Mouse (Mus musculus) neural tube, embryonic 11.5 days (tissue): ENCODE measurements around the gene Ankrd28. TPM values are rescaled to one million over a fixed set of nuclear protein-coding genes. Genes with fewer than 3 reads are reported as not detected.

Source experiments
- ATAC-seq: fragments of 200-750 bp; cut with Nextera tagmentation; 2 replicates; pipeline ENCODE4 v1.8.0; 2017; ENCODE audit warnings: moderate number of reproducible peaks, mild to moderate bottlenecking, moderate TSS enrichment, moderate library complexity; ENCODE audit not compliant: insufficient read depth, low FRiP score, low TSS enrichment
- DNase-seq: peaks from one replicate; pipeline ENCODE4 v3.0.0-alpha.2; 2015; ENCODE audit warnings: low spot score
- H3K27ac ChIP-seq: fragments of 300-500 bp; sonication (generic); 2 replicates; pipeline ENCODE4 v1.5.1; 2014; ENCODE audit warnings: low read depth, mild to moderate bottlenecking, low read length
- H3K27me3 ChIP-seq: fragments of 300-500 bp; sonication (generic); 2 replicates; pipeline ENCODE4 v1.6.1; 2014; ENCODE audit warnings: mild to moderate bottlenecking, low read length, mixed read lengths; ENCODE audit not compliant: control insufficient read depth, insufficient read depth
- H3K36me3 ChIP-seq: fragments of 300-500 bp; sonication (generic); 2 replicates; pipeline ENCODE4 v1.6.1; 2014; ENCODE audit warnings: mild to moderate bottlenecking, low read length, moderate library complexity, mixed read lengths; ENCODE audit not compliant: control insufficient read depth, insufficient read depth
- H3K4me1 ChIP-seq: fragments of 300-500 bp; sonication (generic); 2 replicates; pipeline ENCODE4 v1.6.1; 2014; ENCODE audit warnings: low read length, mixed read lengths; ENCODE audit not compliant: control insufficient read depth, insufficient read depth
- H3K4me2 ChIP-seq: fragments of 300-500 bp; sonication (generic); 2 replicates; pipeline ENCODE4 v1.6.1; 2014; ENCODE audit warnings: low read depth, mild to moderate bottlenecking, moderate library complexity
- H3K4me3 ChIP-seq: fragments of 300-500 bp; sonication (generic); 2 replicates; pipeline ENCODE4 v1.5.1; 2014; ENCODE audit warnings: low read depth, low read length
- H3K9ac ChIP-seq: fragments of 300-500 bp; sonication (generic); 2 replicates; pipeline ENCODE4 v1.6.1; 2014; ENCODE audit warnings: mild to moderate bottlenecking, low read length
- H3K9me3 ChIP-seq: fragments of 300-500 bp; sonication (generic); 2 replicates; pipeline ENCODE4 v1.6.1; 2016; ENCODE audit warnings: low read length; ENCODE audit not compliant: control insufficient read depth
- WGBS: fragments of 180-500 bp; shearing (Covaris S2); extraction: QIAGEN DNeasy Blood & Tissue Kit; methylation state at CpG from one replicate; pipeline ENCODE4 v1.1.7; 2014; 5-methylcytosine and 5-hydroxymethylcytosine counted together
- polyA plus RNA-seq: library from polyadenylated mRNA; unstranded; fragments of >200 nt; fragmentation: Nextera tagmentation; extraction: Ambion mirVana; gene quantifications from 2 replicates; pipeline ENCODE4 v1.2.1, GENCODE M21; 2014

Gene Ankrd28
- polyA plus RNA-seq, 1 experiment from 2014 or later: 10.2 TPM

- H3K27ac ChIP-seq: no peak overlapping the region
- no peak for DNase-seq
These were observed 144.8 kb downstream of the Ankrd28 start for GRCm38 (mm10) chr14:31685680-31686079.

GRCm38 (mm10) chr14:31684343-31685040 lies 146.0 kb downstream of the Ankrd28 start:
- Histone ChIP-seq H3K4me2 (no peak overlapping the region), H3K36me3 (no peaks in the 10 kb centered on the region), H3K4me1 (no peaks in the 10 kb centered on the region), H3K27me3 (no peaks in the 10 kb centered on the region), H3K9me3 (no peaks in the 10 kb centered on the region), H3K4me3 (no peak overlapping the region), H3K27ac (no peak overlapping the region), H3K9ac (no peak overlapping the region)
- DNase-seq (no peak), ATAC-seq (no peak)
- 72% methylated on average over 7 of the region's 7 CpGs for WGBS

More at GRCm38 (mm10) chr14:31685680-31686079, 144.8 kb downstream of the Ankrd28 start:
- Histone ChIP-seq H3K9ac (no peak overlapping the region), H3K9me3 (no peaks in the 10 kb centered on the region), H3K4me2 (no peak overlapping the region), H3K4me3 (no peak overlapping the region), H3K27me3 (no peaks in the 10 kb centered on the region), H3K36me3 (no peaks in the 10 kb centered on the region), H3K4me1 (no peaks in the 10 kb centered on the region)
- ATAC-seq: no peak
- 82% methylated on average over 10 of the region's 10 CpGs for WGBS

GRCm38 (mm10) chr14:31683610-31684009 lies 146.8 kb downstream of the Ankrd28 start:
- ATAC-seq: no peak
- H3K9me3 ChIP-seq: no peaks in the 10 kb centered on the region
- H3K4me3 ChIP-seq: no peak overlapping the region
- no peaks in the 10 kb centered on the region for H3K36me3 ChIP-seq
- no peaks in the 10 kb centered on the region for H3K4me1 ChIP-seq
- H3K27me3 ChIP-seq: no peaks in the 10 kb centered on the region
- no peak for DNase-seq
- no peak overlapping the region for H3K27ac ChIP-seq
- WGBS: 61% methylated on average over 1 of the region's 2 CpGs
- no peak overlapping the region for H3K9ac ChIP-seq
- no peak overlapping the region for H3K4me2 ChIP-seq

- H3K9ac ChIP-seq: no peak overlapping the region
- no peaks in the 10 kb centered on the region for H3K36me3 ChIP-seq
- DNase-seq (no peak), ATAC-seq (no peak)
- no peak overlapping the region for H3K27ac ChIP-seq
- no peak overlapping the region for H3K4me2 ChIP-seq
- no peaks in the 10 kb centered on the region for H3K27me3 ChIP-seq
- no peaks in the 10 kb centered on the region for H3K9me3 ChIP-seq
- no peak overlapping the region for H3K4me3 ChIP-seq
- no peaks in the 10 kb centered on the region for H3K4me1 ChIP-seq
- 41% methylated on average over 5 of the region's 5 CpGs for WGBS
These were observed 148.4 kb downstream of the Ankrd28 start for GRCm38 (mm10) chr14:31681931-31682555.

- H3K4me2 ChIP-seq: no peak overlapping the region
- no peak overlapping the region for H3K27ac ChIP-seq
- H3K9me3 ChIP-seq: no peaks in the 10 kb centered on the region
- no peak overlapping the region for H3K4me3 ChIP-seq
- H3K9ac ChIP-seq: no peak overlapping the region
- H3K36me3 ChIP-seq: no peaks in the 10 kb centered on the region
- 82% methylated on average over 9 of the region's 9 CpGs for WGBS
- ATAC-seq: no peak
- DNase-seq: no peak
- no peaks in the 10 kb centered on the region for H3K4me1 ChIP-seq
- no peaks in the 10 kb centered on the region for H3K27me3 ChIP-seq
These were observed 149.2 kb downstream of the Ankrd28 start for GRCm38 (mm10) chr14:31681291-31681690.

GRCm38 (mm10) chr14:31680656-31681055 lies 149.8 kb downstream of the Ankrd28 start:
- H3K36me3 ChIP-seq: no peaks in the 10 kb centered on the region
- H3K9me3 ChIP-seq: no peaks in the 10 kb centered on the region
- H3K4me1 ChIP-seq: no peaks in the 10 kb centered on the region
- DNase-seq (no peak), ATAC-seq (no peak)
- 85% methylated on average over 3 of the region's 3 CpGs for WGBS
- H3K9ac ChIP-seq: no peak overlapping the region
- no peak overlapping the region for H3K27ac ChIP-seq
- H3K4me3 ChIP-seq: no peak overlapping the region
- no peaks in the 10 kb centered on the region for H3K27me3 ChIP-seq
- no peak overlapping the region for H3K4me2 ChIP-seq

GRCm38 (mm10) chr14:31671635-31672320 lies 158.7 kb downstream of the Ankrd28 start:
- Histone ChIP-seq H3K27me3 (no peaks in the 10 kb centered on the region), H3K27ac (0 out of 2 replicates have a peak overlapping the region, but pooled peaks have one; percentile 14), H3K9ac (peak overlapping the region; percentile 18; the same call in 1 of the 2 replicates), H3K36me3 (peaks cover 3% of the 10 kb centered on the region; the same call in 1 of the 2 replicates), H3K9me3 (no peaks in the 10 kb centered on the region), H3K4me2 (no peak overlapping the region), H3K4me1 (peaks cover 18% of the 10 kb centered on the region), H3K4me3 (no peak overlapping the region)
- 56% methylated on average over 10 of the region's 10 CpGs for WGBS
- DNase-seq (no peak), ATAC-seq (no peak)

- Histone ChIP-seq H3K4me2 (no peak overlapping the region), H3K4me3 (no peak overlapping the region), H3K27me3 (no peaks in the 10 kb centered on the region), H3K9ac (peak overlapping the region; percentile 22), H3K27ac (peak overlapping the region; percentile 79), H3K36me3 (peaks cover 3% of the 10 kb centered on the region; the same call in 1 of the 2 replicates), H3K4me1 (peaks cover 20% of the 10 kb centered on the region), H3K9me3 (no peaks in the 10 kb centered on the region)
- ATAC-seq: peak; percentile 58
- DNase-seq: peak; percentile 48
- WGBS: 65% methylated on average over 15 of the region's 15 CpGs
These were observed 160.6 kb downstream of the Ankrd28 start for GRCm38 (mm10) chr14:31669642-31670490.
